Mouse (Mus musculus) right cerebral cortex, postnatal 14 days (tissue): ENCODE measurements around the gene Ttc13.

Experiments
- DNase-seq: peaks from one replicate; pipeline ENCODE4 v3.0.0; 2022

Gene Ttc13

DNA sequence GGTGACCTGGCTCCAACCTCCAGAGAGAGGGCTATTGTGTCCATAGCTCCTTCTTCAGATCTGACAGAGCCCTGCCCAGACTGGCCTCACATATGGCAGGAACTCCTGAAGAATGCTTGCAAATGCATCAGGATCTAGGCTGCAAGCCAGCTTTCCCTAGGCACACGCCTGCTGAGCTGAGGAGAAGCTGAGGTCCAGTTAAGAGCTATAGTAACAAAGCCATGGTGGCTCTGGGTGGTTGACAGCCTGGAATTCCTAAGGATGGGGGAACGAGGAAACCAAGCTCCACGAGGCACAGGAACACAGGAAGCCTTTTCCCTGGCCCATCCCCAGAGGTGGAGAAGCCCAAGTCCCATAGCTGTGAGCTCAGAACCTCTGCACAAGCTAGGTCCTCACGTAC is 69.2 kb downstream of the Ttc13 start:
- no peak for DNase-seq

DNA sequence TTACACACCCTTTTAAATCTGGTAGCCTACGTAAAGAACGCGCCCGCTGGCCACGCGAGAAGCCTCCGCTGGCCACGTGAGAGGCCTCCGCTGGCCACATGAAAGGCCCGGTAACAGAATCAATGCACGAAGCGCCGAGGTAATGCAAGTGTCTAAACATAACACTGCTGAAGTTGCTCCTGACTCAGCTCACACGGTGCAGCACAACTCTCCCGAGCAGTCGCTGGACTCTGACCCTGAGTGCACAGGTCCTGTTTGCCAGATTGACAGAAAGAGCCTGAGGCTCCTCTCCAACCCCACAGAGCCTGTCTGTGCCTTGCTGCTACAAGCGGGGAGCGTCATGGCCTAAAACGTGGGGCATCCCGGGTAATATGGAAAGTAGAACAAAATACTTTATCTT is 70.0 kb downstream of the Ttc13 start:
- DNase-seq = no peak

DNA sequence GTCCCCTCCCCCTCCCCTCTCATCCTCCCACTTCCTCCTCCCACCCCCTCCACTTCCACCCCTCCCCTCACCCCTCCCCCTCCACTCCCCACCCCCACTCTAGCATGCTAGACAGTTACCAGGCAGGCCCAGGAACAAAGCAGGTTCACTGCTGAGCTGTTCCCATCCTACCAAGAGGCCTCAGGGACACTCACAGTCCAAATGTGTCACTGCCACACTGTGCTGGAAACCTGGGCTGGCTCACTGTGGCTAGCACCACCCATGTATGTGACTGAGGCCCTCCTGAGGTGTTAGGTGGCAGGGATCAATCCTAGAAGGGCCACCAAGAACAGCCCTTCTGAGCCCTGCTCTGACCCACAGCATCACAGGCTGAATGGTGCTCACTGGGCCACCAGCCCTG is 73.5 kb downstream of the Ttc13 start:
- DNase-seq = no peak

DNA sequence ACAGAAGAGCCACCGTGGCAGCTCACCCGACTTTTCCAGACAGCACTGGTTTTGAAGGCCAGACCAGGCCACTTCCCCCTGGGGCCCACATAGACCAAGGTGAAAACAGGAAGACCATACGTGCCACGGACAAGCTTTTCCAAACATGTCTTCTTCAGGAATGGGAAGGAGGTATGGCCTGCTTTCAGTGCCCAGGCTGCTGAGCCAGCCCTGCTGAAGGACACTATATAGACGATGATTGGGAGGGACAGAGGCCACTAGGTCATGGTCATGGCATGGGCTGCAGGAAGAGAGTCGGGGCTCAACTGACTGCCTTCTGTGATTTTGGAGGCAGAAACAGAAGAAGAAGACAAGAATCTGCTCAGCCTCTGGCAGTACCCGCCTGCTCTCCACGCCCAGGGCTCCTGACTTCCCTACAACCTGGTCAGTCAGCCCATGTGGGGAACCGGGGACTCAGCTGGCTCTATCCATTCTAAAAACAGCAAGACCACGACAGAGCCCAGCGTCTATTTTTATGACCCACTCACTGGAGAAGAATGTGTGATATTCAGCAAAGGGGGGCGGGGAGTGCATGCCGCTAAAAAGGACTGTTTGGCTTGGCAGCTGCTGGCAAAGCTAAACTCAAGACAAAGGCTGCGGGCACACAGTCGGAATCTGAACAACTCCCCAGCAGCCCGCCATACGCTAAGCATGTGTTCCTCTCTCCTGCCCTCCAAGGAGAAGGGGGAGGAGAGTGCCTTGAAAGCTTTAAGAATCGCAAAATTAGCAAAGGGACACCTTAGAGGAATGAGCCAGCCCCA is 78.0 kb downstream of the Ttc13 start:
- DNase-seq = peak; percentile 66

DNA sequence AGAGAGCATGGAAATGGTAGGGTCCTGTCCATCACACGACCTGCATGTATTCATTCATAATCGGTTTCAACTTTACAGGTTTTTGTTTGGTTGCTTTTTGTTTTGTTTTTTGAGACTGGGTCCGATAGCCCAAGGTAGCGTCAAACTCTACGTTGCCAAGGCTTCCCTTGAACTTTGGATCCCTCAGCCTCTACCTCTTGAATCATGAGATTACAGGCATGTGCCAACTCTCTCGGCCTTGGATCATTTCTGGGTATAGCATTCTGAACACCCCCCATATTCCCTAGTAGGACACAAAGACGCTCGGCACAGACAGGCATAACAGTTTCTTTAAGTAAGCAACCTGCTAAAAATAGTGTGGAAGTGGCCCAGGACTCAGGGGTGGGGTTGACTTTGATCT is 80.2 kb downstream of the Ttc13 start:
- no peak for DNase-seq

DNA sequence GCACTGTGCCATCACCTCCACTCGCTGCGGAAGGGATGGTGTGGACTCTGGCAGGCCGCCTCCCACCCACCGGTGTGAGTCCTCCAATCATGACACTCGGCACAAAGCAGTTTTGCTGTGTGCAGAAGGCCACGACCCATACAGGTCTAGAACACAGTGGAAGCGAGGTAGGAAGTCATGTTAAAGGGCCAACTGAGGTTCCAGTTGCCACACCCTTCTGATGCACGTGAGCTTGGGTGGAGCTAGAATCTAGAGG is 86.6 kb downstream of the Ttc13 start:
- DNase-seq = no peak

DNA sequence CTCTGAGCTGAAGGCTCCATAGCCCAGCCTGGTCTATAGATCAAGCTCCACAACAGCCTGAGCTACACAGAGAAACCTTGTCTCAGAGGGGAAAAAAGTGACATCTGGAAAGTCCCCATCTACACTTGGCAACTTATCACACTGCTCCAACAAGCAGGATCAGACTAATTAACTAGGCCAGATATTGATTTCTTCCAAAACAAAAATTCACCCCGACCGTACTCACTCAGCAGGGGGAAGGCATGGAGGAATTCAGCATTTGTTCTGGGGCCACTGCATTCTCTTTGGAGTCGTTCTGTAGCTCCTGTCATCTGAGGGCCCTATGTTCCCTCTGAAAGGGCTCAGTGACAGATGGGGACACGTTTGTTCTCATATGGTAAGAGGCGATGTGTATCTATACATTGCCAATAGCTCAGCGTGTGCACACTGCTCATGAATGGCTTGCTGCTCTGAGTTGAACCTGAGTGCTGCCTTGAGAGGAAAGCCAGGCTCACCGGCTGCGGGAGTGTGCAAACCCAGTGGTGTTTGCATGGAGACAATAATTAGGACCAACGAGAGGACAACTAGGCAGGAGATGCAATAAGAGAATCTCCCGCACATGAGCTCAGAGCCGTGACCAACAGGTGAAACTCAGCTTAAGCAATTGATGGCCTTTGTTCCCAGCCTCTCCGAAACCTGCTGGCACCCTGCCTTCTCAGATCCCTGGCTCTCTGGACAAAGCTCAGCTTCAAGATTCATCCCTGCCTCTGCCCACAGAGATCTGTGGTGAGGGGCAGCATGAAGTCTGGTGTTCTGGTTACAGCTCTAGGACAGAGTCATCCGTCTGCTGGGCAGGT is 87.2 kb downstream of the Ttc13 start:
- no peak for DNase-seq

DNA sequence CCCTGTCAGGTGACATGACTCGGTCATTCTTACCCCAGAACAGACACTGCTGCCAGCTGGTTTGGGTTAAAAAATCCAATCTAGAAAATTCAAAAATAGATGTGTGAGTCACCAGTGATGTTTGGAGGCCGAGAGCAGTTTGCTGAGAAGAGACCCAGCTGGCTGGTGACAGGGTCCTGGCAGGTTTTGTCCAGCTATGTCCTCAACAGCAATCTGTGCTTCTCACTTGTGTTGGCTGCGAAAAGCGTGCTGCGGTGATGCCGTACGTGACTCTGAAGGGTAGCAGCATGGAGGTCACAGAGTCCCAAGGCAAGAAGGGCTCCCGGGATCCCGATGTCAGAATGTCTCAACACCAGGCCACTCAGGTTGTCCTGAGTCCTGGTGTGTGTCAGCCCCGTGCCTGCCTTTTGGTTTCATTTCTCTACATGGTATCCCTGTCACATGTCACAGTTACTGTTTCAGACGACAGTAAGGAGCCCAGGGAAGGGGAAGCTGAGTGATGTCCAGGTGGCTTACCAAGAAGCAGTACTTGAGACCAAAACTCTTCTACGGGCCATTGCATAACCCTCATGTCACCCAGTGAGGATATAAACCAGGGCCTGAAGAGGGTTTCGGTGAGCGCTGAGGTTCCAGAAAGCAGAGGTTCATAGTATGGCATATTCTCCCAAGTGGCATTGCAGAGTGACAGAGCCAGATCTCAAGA is 88.6 kb downstream of the Ttc13 start:
- no peak for DNase-seq

DNA sequence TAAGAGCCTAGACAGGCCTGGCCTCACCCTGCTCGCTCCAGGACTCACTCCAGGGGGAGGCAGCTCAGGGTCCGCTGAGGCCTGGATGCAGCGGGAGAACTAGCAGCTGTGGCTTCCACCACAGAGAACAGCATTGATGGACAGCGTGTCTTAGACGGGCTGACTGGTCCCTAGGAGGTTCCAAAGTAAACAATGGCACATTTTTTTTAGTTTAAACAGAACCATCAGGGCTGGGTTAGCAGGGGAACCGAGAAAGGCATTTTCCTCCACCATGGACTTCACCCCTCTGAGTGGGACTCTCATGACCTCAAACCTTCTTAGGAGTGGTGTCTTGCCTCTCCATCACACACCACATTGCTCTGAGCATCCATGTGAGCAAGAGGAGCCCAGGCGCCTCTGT is 89.8 kb downstream of the Ttc13 start:
- DNase-seq = no peak

DNA sequence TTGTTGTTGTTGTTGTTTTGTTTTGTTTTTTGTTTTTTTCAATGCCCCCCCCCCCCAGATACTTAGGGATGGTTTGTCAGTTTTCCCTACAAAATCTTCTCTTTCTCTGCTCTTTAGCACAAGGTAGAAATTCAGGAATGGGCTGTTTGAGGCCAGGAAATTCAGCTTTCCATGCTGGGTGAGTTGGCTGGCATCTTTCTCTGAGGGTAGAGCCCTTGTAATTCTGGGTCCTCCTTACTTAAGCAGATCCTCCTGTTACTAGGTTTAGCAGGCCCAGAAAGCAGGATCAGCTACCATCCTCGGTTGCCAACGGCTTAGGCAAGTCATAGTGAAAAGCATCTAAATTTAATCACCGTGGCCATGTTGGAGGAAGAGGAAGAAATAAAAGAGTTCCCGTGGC is 90.9 kb downstream of the Ttc13 start:
- no peak for DNase-seq

DNA sequence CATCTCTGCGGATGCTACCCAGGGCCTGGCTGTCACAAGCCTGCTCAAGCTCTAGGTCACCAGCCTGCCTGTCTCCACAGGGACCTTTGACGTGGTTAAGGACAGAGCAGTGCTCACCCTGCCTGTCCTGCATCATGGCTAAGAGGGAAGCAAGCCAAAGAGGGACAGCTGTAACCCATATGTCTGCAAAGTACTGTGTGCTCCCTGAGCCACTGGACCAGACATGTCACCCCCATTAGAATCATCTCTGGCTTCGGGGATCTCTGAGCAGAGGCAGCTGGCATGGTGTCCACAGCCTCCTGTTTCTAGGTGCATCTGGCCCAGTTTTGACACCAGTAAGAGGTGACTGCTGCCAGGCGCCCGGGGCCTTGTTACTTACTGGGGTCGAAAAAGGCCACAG is 91.3 kb downstream of the Ttc13 start:
- no peak for DNase-seq

DNA sequence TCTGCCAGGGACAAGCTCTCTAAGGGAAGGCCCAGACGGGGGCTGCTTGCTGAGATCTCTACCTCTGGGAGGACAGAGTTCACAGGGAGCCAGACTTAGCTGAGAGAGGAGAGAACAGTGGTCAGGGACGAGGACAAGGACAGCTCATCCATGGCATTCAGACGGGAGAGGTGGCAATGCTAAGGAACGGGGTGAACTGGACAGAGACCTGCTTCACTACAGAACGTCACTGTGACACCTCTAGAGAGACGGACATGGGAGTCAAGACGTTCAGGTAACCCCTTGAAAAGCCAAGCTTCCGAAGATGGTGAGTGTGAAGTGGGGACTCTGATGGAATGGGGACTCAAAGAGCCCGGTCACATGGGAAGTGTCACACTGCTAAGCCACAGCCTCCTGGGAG is 95.5 kb downstream of the Ttc13 start:
- DNase-seq = no peak
